Mouse (Mus musculus) liver, embryonic 13.5 days (tissue): ENCODE measurements around the gene Catsperd. TPM values are rescaled to one million over a fixed set of nuclear protein-coding genes. Genes with fewer than 3 reads are reported as not detected.
"Not testable (repeated sequence)": the region's sequence is repeated elsewhere in the genome, so short reads cannot be mapped to it uniquely, and the experiment has no call there.

Experiments
- ATAC-seq: fragments of 200-750 bp; cut with Nextera tagmentation; 2 replicates; pipeline ENCODE4 v1.8.0; 2017; ENCODE audit warnings: low read depth, mild to moderate bottlenecking, moderate number of reproducible peaks, moderate library complexity
- DNase-seq: peaks from one replicate; pipeline ENCODE4 v3.0.0; 2022
- H3K27ac ChIP-seq: fragments of 300-500 bp; sonication (generic); 2 replicates; pipeline ENCODE4 v1.5.1; 2015; ENCODE audit warnings: moderate library complexity, mild to moderate bottlenecking, inconsistent platforms
- H3K27me3 ChIP-seq: fragments of 300-500 bp; sonication (generic); 2 replicates; pipeline ENCODE4 v1.6.1; 2015; ENCODE audit warnings: mild to moderate bottlenecking, inconsistent platforms
- H3K36me3 ChIP-seq: fragments of 300-500 bp; sonication (generic); 2 replicates; pipeline ENCODE4 v1.6.1; 2015; ENCODE audit warnings: mild to moderate bottlenecking, inconsistent platforms
- H3K4me1 ChIP-seq: fragments of 300-500 bp; sonication (generic); replicated peaks from 2 replicates; pipeline ENCODE4 v1.6.1; 2015; ENCODE audit warnings: inconsistent platforms
- H3K4me2 ChIP-seq: fragments of 300-500 bp; sonication (generic); 2 replicates; pipeline ENCODE4 v1.6.1; 2015; ENCODE audit warnings: inconsistent platforms, mild to moderate bottlenecking, moderate library complexity
- H3K4me3 ChIP-seq: fragments of 300-500 bp; sonication (generic); replicated peaks from 2 replicates; pipeline ENCODE4 v1.5.1; 2015; ENCODE audit warnings: mild to moderate bottlenecking, inconsistent platforms
- H3K9ac ChIP-seq: fragments of 300-500 bp; sonication (generic); 2 replicates; pipeline ENCODE4 v1.6.1; 2015; ENCODE audit warnings: mild to moderate bottlenecking, inconsistent platforms
- H3K9me3 ChIP-seq: fragments of 300-500 bp; sonication (generic); replicated peaks from 2 replicates; pipeline ENCODE4 v1.6.1; 2016; ENCODE audit warnings: inconsistent platforms
- WGBS: fragments of 180-500 bp; shearing (Covaris S2); methylation state at CpG from one replicate; pipeline ENCODE4 v1.1.7; 2015; ENCODE audit not compliant: insufficient replicate concordance; 5-methylcytosine and 5-hydroxymethylcytosine counted together
- polyA plus RNA-seq: library from polyadenylated mRNA; unstranded; fragments of >200 nt; fragmentation: Nextera tagmentation; extraction: Ambion mirVana; gene quantifications from 2 replicates; pipeline ENCODE4 v1.2.1, GENCODE M21; 2015

Gene Catsperd
- polyA plus RNA-seq, 1 experiment from 2014 or later, result 0.37 TPM

GRCm38 (mm10) chr17:56629800-56630781, 2.1 kb downstream of the Catsperd start:
- not testable (repeated sequence) for H3K9ac ChIP-seq, H3K4me2 ChIP-seq, DNase-seq, ATAC-seq, H3K9me3 ChIP-seq, H3K27me3 ChIP-seq, H3K27ac ChIP-seq, H3K4me3 ChIP-seq, H3K36me3 ChIP-seq
- H3K4me1 ChIP-seq, result peaks cover 27% of the 10 kb centered on the region
- 74% methylated on average over 27 of the region's 27 CpGs for WGBS

GRCm38 (mm10) chr17:56631807-56632206, 3.9 kb downstream of the Catsperd start:
- no peak overlapping the region for H3K9ac ChIP-seq
- peaks cover 6% of the 10 kb centered on the region; the same call in 1 of the 2 replicates for H3K27me3 ChIP-seq
- ATAC-seq (no peak), DNase-seq (no peak)
- no peak overlapping the region for H3K27ac ChIP-seq
- no peaks in the 10 kb centered on the region for H3K36me3 ChIP-seq
- 53% methylated on average over 4 of the region's 4 CpGs for WGBS
- H3K4me2 ChIP-seq, result no peak overlapping the region
- peaks cover 14% of the 10 kb centered on the region for H3K4me1 ChIP-seq
- no peaks in the 10 kb centered on the region for H3K9me3 ChIP-seq
- no peak overlapping the region for H3K4me3 ChIP-seq

- Histone ChIP-seq H3K9ac (no peak overlapping the region), H3K4me2 (no peak overlapping the region), H3K4me1 (no peaks in the 10 kb centered on the region), H3K36me3 (no peaks in the 10 kb centered on the region), H3K4me3 (no peak overlapping the region), H3K27ac (no peak overlapping the region), H3K9me3 (no peaks in the 10 kb centered on the region), H3K27me3 (peaks cover 4% of the 10 kb centered on the region; the same call in 1 of the 2 replicates)
- no peak for DNase-seq
- no peak for ATAC-seq
- WGBS, result 61% methylated on average over 6 of the region's 6 CpGs
These were observed 6.1 kb downstream of the Catsperd start for GRCm38 (mm10) chr17:56634023-56634422.

- no peak overlapping the region for H3K4me3 ChIP-seq
- DNase-seq (no peak), ATAC-seq (no peak)
- no peak overlapping the region for H3K9ac ChIP-seq
- H3K27me3 ChIP-seq, result 0 out of 2 replicates have a peak, but pooled peaks cover 17% of the 10 kb centered on the region
- no peak overlapping the region for H3K4me2 ChIP-seq
- WGBS, result 61% methylated on average over 4 of the region's 4 CpGs
- no peaks in the 10 kb centered on the region for H3K9me3 ChIP-seq
- no peak overlapping the region for H3K27ac ChIP-seq
- no peaks in the 10 kb centered on the region for H3K36me3 ChIP-seq
- H3K4me1 ChIP-seq, result no peaks in the 10 kb centered on the region
These were observed 15.3 kb downstream of the Catsperd start for GRCm38 (mm10) chr17:56643237-56643636.

GRCm38 (mm10) chr17:56647546-56647945, 19.6 kb downstream of the Catsperd start:
- WGBS, result 55% methylated on average over 11 of the region's 13 CpGs
- Histone ChIP-seq H3K9me3 (no peaks in the 10 kb centered on the region), H3K36me3 (no peaks in the 10 kb centered on the region), H3K27ac (no peak overlapping the region), H3K4me1 (no peaks in the 10 kb centered on the region), H3K27me3 (0 out of 2 replicates have a peak, but pooled peaks cover 15% of the 10 kb centered on the region), H3K4me2 (no peak overlapping the region), H3K4me3 (no peak overlapping the region), H3K9ac (no peak overlapping the region)
- ATAC-seq (no peak), DNase-seq (no peak)

GRCm38 (mm10) chr17:56651801-56652200, 23.9 kb downstream of the Catsperd start:
- ATAC-seq, result peak; percentile 72
- H3K9ac ChIP-seq, result no peak overlapping the region
- peaks cover 11% of the 10 kb centered on the region for H3K4me1 ChIP-seq
- no peak overlapping the region for H3K4me2 ChIP-seq
- H3K27ac ChIP-seq, result no peak overlapping the region
- WGBS, result 28% methylated on average over 10 of the region's 10 CpGs
- H3K27me3 ChIP-seq, result 0 out of 2 replicates have a peak, but pooled peaks cover 12% of the 10 kb centered on the region
- H3K4me3 ChIP-seq, result no peak overlapping the region
- no peaks in the 10 kb centered on the region for H3K9me3 ChIP-seq
- no peaks in the 10 kb centered on the region for H3K36me3 ChIP-seq
- no peak for DNase-seq

- H3K4me2 ChIP-seq, result no peak overlapping the region
- H3K27ac ChIP-seq, result no peak overlapping the region
- DNase-seq (no peak), ATAC-seq (no peak)
- H3K27me3 ChIP-seq, result 0 out of 2 replicates have a peak, but pooled peaks cover 7% of the 10 kb centered on the region
- H3K36me3 ChIP-seq, result no peaks in the 10 kb centered on the region
- H3K4me3 ChIP-seq, result no peak overlapping the region
- no peaks in the 10 kb centered on the region for H3K9me3 ChIP-seq
- H3K4me1 ChIP-seq, result peaks cover 11% of the 10 kb centered on the region
- WGBS, result 49% methylated on average over 2 of the region's 2 CpGs
- H3K9ac ChIP-seq, result no peak overlapping the region
These were observed 26.8 kb downstream of the Catsperd start for GRCm38 (mm10) chr17:56654771-56655170.

GRCm38 (mm10) chr17:56655311-56655710, 27.4 kb downstream of the Catsperd start:
- no peak overlapping the region for H3K27ac ChIP-seq
- H3K4me2 ChIP-seq, result no peak overlapping the region
- no peak for ATAC-seq
- DNase-seq, result no peak
- peaks cover 11% of the 10 kb centered on the region for H3K4me1 ChIP-seq
- no peaks in the 10 kb centered on the region for H3K36me3 ChIP-seq
- H3K4me3 ChIP-seq, result no peak overlapping the region
- no peaks in the 10 kb centered on the region for H3K9me3 ChIP-seq
- WGBS, result 73% methylated on average over 3 of the region's 3 CpGs
- no peak overlapping the region for H3K9ac ChIP-seq
- H3K27me3 ChIP-seq, result 0 out of 2 replicates have a peak, but pooled peaks cover 7% of the 10 kb centered on the region

GRCm38 (mm10) chr17:56656171-56656570, 28.2 kb downstream of the Catsperd start:
- H3K4me2 ChIP-seq, result no peak overlapping the region
- no peak overlapping the region for H3K9ac ChIP-seq
- no peaks in the 10 kb centered on the region for H3K36me3 ChIP-seq
- no peak for ATAC-seq
- no peaks in the 10 kb centered on the region for H3K9me3 ChIP-seq
- peaks cover 8% of the 10 kb centered on the region for H3K27me3 ChIP-seq
- 57% methylated on average over 6 of the region's 6 CpGs for WGBS
- no peak for DNase-seq
- no peak overlapping the region for H3K27ac ChIP-seq
- peaks cover 11% of the 10 kb centered on the region for H3K4me1 ChIP-seq
- H3K4me3 ChIP-seq, result no peak overlapping the region

GRCm38 (mm10) chr17:56663659-56664058, 35.7 kb downstream of the Catsperd start:
- H3K36me3 ChIP-seq, result no peaks in the 10 kb centered on the region
- no peak overlapping the region for H3K9ac ChIP-seq
- peaks cover 11% of the 10 kb centered on the region for H3K4me1 ChIP-seq
- 49% methylated on average over 3 of the region's 3 CpGs for WGBS
- no peak overlapping the region for H3K4me2 ChIP-seq
- no peak for ATAC-seq
- no peak for DNase-seq
- peaks cover 55% of the 10 kb centered on the region for H3K27me3 ChIP-seq
- no peak overlapping the region for H3K27ac ChIP-seq
- no peaks in the 10 kb centered on the region for H3K9me3 ChIP-seq
- H3K4me3 ChIP-seq, result no peak overlapping the region

GRCm38 (mm10) chr17:56664333-56664732, 36.4 kb downstream of the Catsperd start:
- peaks cover 57% of the 10 kb centered on the region for H3K27me3 ChIP-seq
- WGBS, result 19% methylated on average over 10 of the region's 10 CpGs

More at GRCm38 (mm10) chr17:56664333-56664732, 36.4 kb downstream of the Catsperd start:
- Histone ChIP-seq H3K4me2 (no peak overlapping the region), H3K9me3 (no peaks in the 10 kb centered on the region), H3K9ac (no peak overlapping the region), H3K27ac (no peak overlapping the region), H3K36me3 (no peaks in the 10 kb centered on the region), H3K4me1 (peaks cover 16% of the 10 kb centered on the region), H3K4me3 (no peak overlapping the region)
- ATAC-seq (no peak), DNase-seq (no peak)
